Mouse (Mus musculus): ENCODE data around the gene Epb41l4b.

DNA sequence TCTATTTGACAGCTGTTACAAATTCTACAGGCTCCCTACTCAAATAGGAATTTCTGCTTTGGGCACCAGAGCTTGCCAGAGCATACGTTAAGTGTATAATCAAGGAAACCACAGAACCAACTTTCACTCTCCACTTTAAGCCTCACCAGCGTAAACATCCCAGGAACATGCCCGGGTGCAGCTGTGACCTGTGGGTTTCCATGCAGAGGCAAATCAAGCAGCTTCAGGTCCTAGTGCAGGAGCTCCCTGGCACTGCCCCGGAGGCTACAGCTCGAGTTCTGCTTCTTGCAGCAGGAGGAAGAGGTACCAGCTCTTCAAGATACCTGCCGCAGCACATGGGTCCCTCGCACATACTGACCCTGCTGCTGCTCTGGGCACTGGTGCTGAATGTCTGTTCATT is 74.8 kb downstream of the Epb41l4b start:
- TF ChIP-seq CTCF (IDR thresholded peaks at IDR 0.05; ENCODE audit: control insufficient read depth, insufficient read depth, insufficient replicate concordance, low read depth, low read length) (no peak), POLR2A (IDR thresholded peaks at IDR 0.05; ENCODE audit: control insufficient read depth, low read depth, low read length) (no peak)

Measured in testis, adult 2 months (tissue).